Mouse (Mus musculus): ENCODE measurements around the gene Lemd2.

DNA sequence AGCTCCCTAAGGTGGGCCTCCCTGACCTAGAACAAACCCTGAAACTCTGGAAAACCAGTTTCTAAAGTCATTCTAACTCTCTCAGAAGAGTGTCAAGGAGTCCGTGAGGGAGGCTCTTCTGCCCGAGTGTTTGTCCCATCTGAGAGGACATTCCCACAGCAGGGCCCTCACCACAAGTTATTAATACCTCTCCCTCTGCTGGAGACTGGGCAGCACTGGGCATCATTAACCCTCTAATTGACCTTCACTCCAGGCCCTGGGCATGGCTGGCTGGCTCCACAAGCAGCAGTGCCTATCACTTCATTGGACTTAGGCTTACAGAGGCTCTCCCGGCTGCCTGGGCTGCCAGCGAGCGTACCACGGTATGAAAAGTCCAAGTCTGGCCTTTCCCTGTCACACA is 45.8 kb downstream of the Lemd2 start:
- TF ChIP-seq CTCF (IDR thresholded peaks at IDR 0.05; ENCODE audit: low read depth, low read length) (no peak), GATA2 (IDR thresholded peaks at IDR 0.05; ENCODE audit: borderline replicate concordance, low read depth, low read length) (no peak), GATA1 (IDR thresholded peaks at IDR 0.05; ENCODE audit: borderline replicate concordance, low read length) (no peak), TAL1 (conservative IDR thresholded peaks at IDR 0.05; ENCODE audit: low read depth, low read length) (no peak), POLR2AphosphoS5 (IDR thresholded peaks at IDR 0.05; ENCODE audit: insufficient replicate concordance, low read depth, low read length) (no peak)
